Mouse (Mus musculus) bone marrow macrophage, adult 2 months (primary cell): ENCODE measurements around the gene Mst1r.

ENCODE experiments used
- CTCF ChIP-seq: IDR thresholded peaks from 2 replicates; pipeline ENCODE4 v1.5.1; 2012; ENCODE audit warnings: low read depth, mild to moderate bottlenecking, low read length, moderate library complexity
- POLR2A ChIP-seq: IDR thresholded peaks from 2 replicates; pipeline ENCODE4 v1.6.1; 2012; ENCODE audit warnings: mild to moderate bottlenecking, low read depth, low read length, borderline replicate concordance

DNA sequence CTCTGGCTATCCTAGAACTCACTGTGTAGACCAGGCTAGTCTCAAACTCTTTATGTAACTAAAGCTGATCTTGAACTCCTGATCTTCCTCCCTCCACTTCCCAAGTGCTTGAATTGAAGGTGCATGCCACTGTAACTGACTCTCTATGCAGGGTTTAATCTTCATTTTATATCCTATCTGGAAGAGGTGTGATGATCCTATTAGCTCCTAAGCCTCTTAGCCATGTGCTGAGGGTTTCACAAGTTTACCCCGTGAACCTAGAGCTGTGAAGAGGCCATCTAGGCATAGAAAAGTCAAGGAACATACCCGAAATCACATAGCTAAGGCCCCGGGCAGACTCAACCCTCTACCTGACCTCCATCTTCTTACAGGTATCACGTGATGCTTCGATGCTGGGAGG, 12.8 kb downstream of the Mst1r start:
- no peak for TF ChIP-seq CTCF
- TF ChIP-seq POLR2A = no peak
